Mouse (Mus musculus) monocyte, adult 5-6 weeks (primary cell): ENCODE results near the gene Dyrk1a. TPM values are rescaled to one million over a fixed set of nuclear protein-coding genes. Genes with fewer than 3 reads are reported as not detected.
"Not testable (repeated sequence)": the region's sequence is repeated elsewhere in the genome, so short reads cannot be mapped to it uniquely, and the experiment has no call there.

Source experiments
- ATAC-seq: fragments of 153-309, 156-312 bp; replicated peaks from 2 replicates; pipeline ENCODE4 v1.8.0; 2017; ENCODE audit warnings: mild to moderate bottlenecking; ENCODE audit not compliant: low TSS enrichment, insufficient number of reproducible peaks, severe bottlenecking, poor library complexity, low FRiP score
- total RNA-seq: library from RNA; stranded (forward); fragments of 200-1000, 200-491, 200-594 nt; gene quantifications from 3 replicates; pipeline ENCODE4 v1.2.3, GENCODE M21; 2017

Gene Dyrk1a
- total RNA-seq, 1 experiment from 2014 or later, result 95.1 TPM

DNA sequence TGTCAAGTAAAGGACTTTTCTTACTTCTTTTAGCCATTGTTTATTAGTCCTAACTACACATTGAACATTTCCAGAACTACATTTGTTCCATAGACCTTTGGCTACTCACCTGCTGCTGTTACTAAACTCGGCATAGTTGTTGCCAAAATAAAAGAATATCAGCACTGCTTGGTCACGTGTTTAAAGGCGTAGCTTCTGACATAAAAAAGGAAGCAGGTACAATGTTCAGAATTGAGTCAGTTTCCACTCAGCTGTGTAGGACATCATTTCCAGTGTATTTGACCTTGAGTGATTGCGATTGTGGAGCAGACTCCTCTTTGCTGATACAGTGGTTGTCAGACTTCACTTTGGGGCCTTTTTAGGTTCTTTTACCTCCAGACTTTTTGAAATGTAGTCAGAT is 97.7 kb downstream of the Dyrk1a start:
- no peak for ATAC-seq

DNA sequence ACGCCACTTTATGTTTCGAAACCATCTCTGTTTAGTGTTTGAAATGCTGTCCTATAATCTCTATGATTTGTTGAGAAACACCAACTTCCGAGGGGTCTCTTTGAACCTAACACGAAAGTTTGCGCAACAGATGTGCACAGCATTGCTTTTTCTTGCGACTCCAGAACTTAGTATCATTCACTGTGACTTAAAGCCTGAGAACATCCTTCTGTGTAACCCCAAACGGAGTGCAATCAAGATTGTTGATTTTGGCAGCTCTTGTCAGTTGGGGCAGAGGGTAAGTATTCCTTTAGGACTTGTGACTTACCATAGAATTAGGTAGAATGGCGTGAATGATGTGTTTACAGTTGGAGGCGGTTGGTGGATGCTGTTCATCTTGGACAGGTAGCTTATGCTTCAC is 101.5 kb downstream of the Dyrk1a start:
- ATAC-seq, result no peak

DNA sequence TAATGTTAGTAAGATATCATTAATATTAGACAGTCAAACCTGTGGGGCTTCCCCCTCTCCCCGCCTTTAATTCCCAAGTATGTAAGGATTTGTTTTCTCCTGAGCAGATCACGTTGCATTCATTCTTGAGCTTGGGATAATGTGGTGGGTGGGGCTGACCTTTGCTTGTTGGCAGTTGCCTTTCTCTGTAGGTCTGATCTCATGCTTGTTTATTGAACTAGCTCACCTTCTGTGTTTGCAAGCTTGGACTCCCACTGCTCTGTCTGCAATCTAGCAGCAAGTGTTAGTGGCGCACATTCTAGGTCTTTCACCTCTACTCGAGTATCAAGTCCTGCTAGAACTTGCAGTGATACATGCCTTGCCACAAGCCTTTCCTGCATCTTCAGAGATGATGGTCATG is 111.1 kb downstream of the Dyrk1a start:
- no peak for ATAC-seq

DNA sequence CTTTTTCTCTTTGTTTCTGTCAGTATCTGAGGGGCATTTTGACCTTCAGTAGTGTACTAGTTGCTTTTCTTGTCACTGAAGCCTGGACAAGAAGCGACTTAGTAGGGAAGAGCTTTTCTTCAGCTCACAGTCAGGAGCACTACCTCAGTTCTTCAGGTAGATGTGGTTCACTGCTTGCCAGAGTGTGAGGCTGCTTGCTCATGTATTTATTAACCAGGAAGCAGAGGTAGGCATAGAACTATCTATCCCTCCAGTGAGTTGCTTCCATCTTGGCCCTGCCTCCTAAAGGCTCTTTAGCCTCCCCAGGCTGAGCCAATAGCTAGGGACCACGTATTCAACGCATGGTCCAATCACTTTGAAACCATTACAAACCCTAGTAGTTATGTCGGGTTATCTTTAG is 112.0 kb downstream of the Dyrk1a start:
- ATAC-seq, result no peak

DNA sequence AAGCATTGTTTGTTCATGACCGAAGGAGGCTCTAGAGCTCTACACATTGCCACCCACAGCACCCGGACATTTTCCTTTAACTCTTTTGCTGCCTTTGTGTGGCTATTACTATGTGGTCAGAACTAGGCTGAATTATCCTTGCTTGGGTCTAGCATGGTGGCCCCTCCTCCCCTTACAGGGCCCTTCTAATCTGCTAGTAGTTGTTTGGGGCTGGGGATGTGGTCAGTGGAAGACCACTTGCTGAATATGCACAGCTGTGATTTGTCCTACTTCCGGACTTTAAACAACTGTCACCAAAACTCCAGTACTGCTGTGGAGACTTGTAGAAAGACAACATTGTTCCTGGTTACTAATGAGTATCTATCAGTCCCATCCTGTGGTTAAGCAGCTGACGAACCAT is 114.2 kb downstream of the Dyrk1a start:
- ATAC-seq, result no peak

DNA sequence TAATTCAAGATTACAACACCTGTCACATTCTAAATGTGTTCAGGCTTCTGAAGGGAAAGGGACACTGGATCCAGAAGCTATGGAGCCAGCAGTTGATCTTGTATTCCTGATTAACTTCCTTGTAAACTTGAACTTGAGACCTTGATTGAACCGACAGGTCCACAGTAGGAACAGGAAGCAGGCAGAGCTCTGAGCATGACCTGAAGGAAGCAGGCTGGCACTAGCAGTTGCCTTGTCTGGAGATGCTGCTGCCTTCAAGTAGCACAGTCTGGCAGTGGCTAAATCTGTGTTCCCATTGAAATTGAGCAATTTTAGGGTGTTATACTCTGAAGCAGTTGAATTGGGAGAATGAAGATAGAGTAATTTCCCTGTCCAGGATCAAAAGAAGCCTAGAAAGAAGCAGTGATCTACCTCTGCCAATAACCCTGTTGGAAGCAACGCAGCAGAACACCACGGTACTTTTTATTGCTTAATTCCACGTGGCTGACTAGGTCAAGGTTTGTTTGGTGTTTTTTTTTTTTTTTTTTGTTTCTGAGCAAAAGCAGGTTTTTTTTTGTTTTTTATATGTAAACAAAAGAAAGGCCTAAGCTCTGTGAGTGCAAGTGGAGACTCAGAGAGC is 124.0 kb downstream of the Dyrk1a start:
- no peak for ATAC-seq

DNA sequence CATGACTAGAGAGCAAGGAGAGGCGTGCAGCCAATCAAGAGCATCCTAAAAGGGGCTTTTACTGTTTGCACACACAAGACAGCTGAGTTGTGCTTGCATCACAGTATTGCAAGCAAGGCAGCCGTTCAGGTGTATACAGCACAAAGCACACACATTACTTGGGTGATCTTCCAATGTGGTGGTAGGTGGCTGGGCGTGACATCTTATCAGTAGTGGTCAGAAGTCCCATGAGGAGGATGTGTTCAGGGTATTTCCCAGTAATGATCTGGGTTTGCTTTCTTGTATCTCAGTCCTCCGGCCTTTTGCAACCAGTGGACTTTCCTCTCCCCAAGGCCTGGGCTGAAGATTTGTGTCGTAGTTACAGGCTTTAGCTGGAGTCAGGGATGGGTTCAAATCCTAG is 127.7 kb downstream of the Dyrk1a start:
- no peak for ATAC-seq

DNA sequence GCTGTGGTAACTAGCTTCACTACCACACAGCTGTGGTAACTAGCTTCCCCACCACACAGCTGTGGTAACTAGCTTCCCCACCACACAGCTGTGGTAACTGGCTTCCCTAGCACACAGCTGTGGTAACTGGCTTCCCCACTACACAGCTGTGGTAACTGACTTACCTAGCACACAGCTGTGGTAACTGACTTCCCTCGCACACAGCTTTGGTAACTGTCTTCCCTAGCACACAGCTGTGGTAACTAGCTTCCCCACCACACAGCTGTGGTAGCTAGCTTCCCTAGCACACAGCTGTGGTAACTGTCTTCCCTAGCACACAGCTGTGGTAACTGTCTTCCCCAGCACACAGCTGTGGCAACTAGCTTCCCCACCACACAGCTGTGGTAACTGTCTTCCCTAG is 128.4 kb downstream of the Dyrk1a start:
- ATAC-seq, result not testable (repeated sequence)

DNA sequence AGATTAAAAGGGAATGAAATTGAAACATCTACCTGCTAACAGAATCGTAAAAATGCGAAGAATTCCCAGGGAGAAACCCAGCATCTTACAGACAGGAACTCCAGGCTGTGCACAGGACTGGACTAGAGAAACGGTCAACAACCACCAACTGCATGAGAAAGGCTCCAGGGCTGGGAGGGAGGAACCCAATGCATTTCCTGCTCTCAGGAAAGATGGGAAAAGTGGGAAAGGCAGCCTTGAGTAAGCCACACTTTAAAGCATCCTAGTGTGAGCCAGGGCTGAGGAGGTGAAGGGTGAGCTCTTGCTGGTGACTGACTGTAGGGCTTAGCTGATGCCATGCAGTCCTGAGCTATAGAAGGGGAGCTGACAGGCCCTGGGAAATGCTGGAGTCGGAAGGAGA is 131.3 kb downstream of the Dyrk1a start:
- no peak for ATAC-seq

DNA sequence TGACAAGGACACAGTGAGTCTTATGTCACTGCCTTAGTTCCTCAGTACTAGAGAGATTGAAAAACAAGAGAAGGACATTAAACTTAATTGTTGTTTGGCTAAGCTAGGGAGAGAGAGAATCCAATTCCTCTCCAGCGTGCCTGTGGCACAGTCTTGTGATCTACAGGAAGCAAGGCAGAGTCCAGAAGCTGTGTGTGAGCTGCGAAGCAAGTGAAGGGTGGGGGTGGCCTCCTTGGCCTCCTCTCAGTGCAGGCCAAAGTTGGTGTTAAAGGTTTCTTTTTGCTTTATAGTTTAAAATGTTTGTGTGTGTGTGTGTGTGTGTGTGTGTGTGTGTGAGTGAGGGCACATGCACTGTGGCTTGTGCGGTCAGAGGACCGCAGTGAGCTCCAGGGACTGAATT is 132.2 kb downstream of the Dyrk1a start:
- no peak for ATAC-seq

DNA sequence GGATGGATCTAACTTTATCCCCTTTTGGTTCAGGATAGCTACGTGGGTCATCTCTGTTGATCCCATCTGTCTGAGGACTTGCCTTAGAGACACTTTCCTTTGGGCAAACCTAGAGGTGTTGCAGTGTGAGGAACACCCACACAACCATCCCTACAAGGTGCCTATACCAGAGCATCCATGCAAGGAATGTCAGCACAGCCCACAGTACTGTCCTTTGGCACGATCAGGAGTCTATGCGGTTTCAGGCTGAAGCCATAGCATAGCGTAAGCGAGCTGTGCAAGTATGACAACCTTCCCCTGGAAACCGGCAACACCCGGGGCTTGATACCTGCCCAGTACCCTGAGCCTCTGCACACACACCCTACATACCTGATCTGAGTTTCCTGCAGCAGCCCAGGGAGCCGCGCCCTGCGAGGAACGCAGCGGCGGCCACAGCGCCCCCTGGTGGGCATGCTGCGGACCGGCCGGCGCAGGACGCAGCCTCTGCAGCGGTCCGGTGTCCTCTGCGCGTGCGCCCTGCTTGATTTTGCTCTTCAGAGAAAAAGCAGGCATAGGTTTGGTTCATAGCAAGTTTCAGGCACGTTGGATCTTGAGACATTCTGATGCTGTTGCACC is 143.8 kb downstream of the Dyrk1a start:
- no peak for ATAC-seq

DNA sequence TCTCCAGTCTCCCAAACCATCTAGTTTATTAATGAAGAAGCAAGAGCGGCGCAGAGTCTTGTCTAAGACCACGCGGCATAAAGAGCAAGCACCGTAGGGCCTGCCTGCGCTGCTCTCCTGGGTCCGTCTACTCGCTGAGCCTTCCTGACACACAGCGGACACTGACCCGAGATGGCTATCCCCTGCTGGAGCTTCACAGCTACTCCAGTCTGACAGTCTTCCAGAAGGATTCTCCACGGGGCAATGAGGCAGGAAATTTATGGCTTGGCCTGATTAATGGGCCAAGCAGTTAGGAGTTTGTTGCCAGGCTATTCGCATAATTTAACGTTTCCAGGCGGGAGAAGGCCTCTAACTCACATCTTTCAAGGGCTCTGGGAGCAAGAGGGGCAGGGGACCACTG is 144.7 kb downstream of the Dyrk1a start:
- ATAC-seq, result no peak

DNA sequence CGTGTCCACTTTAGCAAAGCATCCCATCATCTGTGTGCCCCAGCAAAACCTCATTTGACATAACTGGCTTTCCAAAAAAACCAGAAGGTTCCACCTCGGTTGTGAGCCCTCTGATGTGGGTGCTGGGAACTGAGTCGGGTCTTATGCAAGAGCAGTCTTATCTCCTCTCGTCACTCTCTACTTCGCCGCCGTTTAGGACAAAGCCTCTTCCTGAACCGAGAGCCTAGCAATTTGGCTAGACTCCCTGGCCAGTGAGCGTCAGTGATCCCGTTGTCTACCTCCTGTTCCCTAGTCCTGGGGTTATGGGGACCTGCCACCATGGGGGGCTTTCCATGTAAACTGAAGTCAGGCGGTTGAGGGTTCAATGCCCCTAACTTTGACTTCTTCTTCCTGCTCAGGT is 147.2 kb downstream of the Dyrk1a start:
- no peak for ATAC-seq

DNA sequence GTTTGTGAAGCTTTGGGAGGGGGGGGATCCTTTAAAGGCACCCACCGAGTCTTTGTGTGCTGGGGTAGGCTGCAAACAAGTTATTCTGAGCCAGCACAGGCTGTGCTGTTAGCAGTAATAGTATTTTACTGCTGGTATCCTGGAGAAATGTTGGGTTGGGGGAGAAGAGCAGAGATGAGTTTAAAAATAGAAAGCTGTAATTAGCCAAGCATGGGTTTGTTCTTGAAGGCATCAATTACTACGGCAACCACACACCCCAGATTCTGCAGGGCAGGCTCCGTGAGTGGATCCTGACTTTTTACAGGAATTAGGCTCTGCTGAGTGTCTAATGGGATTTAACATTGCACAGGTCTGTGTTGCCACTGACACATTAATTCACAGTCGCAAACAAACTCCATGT is 149.1 kb downstream of the Dyrk1a start:
- no peak for ATAC-seq

DNA sequence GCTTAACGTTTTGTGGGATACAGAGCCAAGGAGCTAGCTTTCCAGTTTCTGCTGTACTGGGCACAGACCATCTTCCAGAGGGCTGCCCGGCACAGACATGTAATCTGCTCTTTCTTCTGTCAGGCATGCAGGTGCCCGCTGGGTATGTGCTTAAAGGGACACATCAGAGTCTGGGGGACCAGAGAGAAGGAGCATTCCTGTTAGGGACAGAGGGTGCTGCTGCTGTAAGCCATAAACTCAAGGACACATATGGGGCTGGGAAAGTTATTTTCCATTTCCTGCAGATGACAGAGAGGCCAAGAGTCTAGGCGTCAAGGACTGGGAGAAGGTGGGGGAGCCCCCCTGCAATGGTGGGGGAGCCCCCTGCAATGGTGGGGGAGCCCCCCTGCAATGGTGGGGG is 149.7 kb downstream of the Dyrk1a start:
- no peak for ATAC-seq

DNA sequence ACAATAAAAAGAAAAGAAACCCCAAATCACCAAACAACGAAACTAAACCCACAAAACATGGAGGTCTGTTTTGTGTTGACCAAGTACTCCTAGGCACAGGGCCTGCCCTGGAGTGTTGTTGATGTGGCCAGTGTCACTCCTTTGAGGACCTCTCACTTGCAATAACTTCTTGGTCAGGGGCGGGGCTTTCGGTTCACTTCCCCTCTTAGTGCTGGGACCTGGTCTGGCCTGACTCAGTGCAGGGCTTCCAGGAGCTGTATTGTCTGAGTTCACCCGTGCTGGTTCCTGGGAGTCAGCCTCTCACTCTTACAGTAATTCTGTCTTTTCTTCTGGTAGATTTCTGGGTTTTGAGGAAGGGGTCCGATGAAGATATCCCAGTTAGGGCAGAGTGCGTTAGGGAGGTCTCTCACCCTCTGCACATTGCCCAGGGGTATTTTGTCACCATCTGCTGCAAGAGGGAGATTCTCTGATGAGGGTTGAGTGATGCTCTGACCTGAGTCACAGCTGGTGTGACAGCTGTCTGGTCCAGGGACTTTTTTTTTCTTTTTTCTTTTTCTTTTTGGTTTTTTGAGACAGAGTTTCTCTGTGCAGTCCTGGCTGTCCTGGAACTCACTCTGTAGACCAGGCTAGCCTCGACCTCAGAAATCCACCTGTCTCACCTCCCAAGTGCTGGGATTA is 150.8 kb downstream of the Dyrk1a start:
- ATAC-seq, result no peak

DNA sequence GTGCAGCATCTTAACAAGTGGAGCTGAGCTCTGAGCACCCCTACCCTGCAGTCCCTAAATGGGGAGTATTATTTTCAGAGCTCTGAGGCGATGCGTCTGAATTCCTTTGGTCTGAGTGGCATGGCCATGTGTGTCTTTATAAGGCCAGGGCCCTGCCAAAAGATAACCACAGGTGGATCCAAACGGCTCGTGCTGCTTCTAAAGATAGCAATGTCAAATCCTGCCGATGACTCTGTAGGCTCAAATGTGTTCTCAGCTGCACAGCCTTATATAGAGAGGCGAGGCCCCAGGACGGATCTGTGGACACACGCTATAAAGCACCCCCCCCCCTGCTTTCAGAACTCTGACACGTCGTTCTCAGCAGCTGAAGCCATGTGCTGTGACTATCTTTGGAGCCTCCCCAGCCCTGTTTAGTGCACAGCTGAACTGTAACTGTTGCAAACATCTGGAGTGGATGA is 151.8 kb downstream of the Dyrk1a start:
- no peak for ATAC-seq

DNA sequence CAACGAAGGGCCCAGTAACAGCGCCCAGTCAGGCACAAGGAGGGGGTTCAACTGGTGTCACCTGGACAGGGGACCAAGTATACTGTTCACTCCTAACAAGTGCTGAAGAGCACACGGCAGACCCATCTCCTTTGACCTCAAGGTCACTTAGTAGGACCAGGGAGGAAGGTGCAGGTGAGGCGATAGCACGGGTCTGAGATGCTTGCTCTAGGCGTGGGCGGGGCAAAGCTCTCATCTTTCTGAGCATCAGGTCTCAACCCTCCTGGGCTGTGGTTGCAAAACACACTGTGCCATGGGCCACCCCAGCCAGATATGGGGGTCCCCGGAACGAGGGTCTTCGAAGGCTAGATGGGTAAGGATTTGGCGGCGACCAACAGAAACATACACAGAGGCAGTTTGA is 153.1 kb downstream of the Dyrk1a start:
- no peak for ATAC-seq

DNA sequence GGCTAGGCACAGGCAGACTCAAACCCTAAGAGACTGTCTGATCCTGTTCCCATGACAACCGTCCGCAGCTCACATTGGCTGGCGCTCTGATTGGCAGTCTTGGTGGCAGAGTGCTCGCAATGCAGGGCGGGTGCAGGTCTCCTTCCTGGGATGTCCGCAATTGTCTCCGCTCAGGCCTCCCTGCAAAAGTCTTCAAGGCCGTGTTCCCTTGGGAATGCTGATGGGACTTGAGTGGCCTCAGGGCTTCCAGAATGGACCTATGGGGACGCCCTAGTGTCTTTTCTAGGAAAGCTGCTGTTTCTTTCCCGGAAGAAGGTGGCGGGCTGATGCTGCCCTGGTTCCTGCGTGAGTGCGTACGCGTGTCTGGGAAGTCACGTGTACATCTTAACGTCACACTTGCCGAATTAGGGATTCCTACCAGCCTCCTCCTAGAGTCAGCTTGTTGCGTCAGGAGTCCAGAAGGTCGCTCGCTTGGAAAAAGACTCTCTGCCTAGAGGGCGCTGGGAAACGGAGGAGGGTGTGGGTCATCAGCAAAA is 154.3 kb downstream of the Dyrk1a start:
- peak; percentile 82 for ATAC-seq

DNA sequence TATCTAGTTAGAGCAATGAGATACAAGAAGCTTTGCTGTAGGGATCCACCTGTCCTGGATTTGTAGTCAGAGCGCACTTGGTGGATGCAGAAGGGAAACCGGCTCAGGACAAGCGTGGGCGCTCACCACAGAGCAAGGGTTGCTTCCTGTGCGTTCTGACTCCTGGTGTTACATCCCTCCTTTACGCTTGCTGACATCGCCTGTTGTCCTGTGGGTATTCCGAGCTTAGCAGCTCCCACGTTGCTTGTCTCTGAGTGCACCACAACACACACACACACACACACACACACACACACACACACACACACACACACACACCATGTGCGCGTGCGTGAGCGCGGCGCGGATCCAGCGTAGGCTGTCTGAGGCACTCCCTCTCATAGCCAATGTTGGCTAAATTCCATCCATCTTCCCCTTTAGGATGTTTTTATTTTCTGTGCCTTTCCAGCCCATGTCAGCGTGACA is 155.0 kb downstream of the Dyrk1a start:
- peak; percentile 37; the same call in 1 of the 2 replicates for ATAC-seq
